Mouse (Mus musculus) adrenal gland, postnatal 36 days (tissue): ENCODE measurements around the gene Foxj1. TPM values are rescaled to one million over a fixed set of nuclear protein-coding genes. Genes with fewer than 3 reads are reported as not detected.
A peak's percentile ranks its signal among the peaks of the same experiment; 100 is the strongest.

Experiments used
- DNase-seq, 2 experiments: peaks; one replicate each; pipeline ENCODE4 v3.0.0; 2021; ENCODE audit warnings: mixed read lengths in 1 of 2
- total RNA-seq, 2 experiments: library from RNA; stranded (reverse); gene quantifications; 2 replicates each; pipeline ENCODE4 v1.2.3; 2021

Gene Foxj1
- total RNA-seq, 2 experiments from 2014 or later = 0.10 TPM; not detected in 1

DNA sequence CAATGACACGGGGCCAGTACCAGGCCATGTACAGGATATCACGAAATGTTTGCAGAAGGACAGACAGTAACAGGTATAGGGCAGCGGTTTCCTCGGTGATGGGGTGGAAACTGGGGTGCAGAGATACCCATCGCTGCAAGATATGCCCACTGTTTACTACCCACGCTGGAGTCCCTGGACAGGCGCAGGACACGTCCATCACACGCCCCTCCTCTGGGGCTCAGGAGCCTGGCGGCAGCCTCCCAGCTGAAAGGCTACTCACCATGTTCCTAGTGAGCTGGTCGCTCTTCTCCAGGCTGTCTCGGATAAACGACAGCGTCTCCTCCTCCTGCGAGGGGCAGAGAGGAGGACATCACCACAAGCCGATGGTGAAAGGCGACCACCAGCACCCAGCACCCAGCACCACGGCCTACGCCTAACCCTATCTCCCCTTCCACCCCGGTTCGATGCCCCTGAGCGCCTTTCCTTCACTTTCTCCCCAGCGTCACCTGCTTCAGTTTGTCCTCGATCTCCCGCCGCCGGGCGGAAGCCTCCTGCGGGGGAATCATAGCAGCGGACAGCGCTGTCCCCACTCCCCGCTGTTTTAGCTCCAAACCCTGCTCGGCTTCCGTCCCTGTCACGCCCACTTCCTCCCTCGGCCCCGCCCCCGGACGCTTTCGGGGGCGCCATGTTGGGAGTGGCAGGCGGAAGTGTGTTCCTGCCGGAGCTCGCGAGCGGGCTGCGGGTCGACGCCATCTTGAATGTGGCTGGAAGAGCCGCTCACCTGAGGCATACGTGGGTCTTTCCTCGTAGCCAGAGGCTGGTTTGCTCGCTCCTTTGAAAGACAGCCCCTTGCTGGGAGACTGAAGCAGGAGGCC, 28.8 kb downstream of the Foxj1 start:
- DNase-seq = peak; percentile 94 to 96

DNA sequence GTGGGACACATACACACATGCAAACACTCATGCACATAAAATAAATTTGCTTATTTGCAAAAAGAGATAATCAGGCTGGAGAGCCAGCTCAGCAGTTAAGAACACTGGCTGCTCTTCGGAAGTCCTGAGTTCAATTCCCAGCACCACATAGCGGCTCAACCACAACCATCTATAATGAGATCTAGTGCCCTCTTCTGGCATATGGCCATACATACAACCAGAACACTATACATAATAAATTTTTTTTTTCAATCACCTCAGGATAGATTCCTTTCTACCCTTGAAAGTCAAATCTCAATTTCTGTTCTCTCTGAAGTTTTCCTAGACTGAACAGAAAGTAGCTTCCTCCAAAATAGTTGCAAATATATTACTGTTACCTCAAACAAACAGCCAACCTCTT, 29.8 kb downstream of the Foxj1 start:
- DNase-seq = no peak

DNA sequence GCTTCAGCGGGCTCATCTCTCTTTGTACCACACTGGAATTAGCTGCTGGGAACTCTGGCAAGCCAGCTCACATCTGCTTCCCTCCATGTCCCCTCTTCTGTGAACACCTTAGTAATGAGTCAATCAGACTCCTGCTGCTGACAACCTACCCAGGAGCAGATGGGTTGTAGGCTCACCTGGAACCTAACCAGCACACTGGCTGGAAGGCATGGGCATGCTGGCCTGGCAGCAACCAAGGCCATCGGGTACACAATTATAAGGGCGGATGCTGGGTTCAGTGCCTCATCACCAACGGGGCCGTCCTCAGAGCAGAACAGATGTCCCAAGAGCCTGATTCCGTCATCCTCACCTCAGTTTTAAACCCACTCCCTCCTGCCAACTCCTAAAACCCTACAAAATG, 36.6 kb downstream of the Foxj1 start:
- DNase-seq = no peak

DNA sequence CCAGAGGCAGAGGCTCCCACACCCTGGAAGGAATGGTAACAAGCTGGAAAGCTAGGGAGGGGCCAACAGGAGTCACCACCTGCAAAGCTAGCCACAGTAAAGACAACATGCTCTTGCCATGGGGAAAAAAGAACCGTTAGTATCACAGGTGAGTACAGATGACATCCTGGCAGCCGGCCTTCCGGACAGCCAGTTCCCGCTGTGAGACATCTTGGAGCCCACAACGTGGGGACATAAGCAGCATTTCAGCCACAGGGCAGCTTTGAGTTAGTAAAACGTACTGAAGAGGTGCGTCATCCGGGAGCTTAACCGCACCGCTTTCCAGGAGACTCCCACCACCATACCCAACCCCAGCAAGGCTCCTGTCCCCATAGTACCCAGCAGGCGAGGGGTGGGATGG, 37.0 kb downstream of the Foxj1 start:
- DNase-seq = no peak

DNA sequence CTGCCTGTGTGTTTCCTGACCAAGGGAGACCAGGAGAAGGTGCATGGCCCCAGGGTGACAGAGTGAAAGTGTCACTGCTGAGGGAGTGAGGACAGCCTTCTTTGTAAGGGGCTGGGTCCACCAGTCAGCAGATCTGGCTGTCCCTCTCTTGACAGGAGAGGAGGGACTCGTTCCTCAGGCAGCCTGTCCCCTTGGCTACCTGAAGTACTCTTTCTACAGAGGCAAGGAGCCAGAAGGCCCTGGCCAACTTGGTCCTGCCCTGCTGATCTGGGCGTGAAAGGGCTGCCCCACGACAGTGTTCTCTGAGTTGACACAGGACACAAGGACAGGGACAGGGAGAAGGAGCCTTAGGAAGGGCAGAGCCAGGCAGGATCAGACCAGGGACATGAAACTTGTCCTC, 38.2 kb downstream of the Foxj1 start:
- DNase-seq = no peak

DNA sequence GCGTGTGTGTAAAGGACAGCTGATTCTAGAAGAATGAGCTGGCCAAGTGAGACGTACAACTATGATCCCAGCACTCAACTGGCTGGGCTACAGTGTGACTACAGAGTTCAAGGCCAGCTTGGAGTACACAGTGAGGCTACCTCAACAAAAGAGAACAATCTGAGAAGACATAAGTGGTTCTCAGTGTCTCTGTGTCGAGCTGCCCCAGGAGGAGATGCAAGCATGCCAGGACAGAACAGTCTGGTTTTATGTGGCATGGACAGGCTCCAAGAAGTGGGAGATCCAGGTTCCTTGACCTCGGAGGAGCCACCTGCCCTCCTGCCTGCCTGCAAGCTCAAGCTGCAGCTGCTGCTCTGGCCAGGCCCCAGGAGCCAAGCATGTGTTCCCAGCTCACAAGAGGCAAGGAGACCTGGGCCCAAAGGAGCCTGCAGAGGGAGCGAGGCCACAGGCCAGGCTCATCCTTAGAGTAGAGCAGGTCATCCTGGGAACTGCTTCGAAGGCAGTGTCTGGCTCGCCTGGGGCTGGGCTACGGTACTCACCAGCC, 38.9 kb downstream of the Foxj1 start:
- peak in 1 of 2 experiments; percentile 47 for DNase-seq

DNA sequence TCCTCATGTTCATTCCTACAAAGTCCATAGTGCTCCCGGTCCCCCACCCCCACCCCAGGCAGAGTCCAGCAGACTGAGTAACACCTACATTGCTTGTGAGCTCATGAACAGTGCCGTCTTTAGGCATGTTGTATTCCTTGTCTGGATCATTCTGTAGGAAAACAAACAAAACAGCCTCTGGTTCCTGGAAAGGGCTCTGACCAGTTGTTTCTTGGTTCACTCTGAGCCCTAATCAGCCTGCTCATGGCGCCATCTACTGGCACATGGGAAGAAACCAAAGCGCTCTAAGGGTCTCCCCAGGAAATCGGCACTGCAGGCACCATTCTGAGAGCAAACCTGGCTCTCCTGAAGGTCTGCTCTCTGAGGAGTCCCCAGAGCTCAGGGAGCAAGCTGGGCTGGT, 40.9 kb downstream of the Foxj1 start:
- peak; percentile 40 to 61 for DNase-seq

DNA sequence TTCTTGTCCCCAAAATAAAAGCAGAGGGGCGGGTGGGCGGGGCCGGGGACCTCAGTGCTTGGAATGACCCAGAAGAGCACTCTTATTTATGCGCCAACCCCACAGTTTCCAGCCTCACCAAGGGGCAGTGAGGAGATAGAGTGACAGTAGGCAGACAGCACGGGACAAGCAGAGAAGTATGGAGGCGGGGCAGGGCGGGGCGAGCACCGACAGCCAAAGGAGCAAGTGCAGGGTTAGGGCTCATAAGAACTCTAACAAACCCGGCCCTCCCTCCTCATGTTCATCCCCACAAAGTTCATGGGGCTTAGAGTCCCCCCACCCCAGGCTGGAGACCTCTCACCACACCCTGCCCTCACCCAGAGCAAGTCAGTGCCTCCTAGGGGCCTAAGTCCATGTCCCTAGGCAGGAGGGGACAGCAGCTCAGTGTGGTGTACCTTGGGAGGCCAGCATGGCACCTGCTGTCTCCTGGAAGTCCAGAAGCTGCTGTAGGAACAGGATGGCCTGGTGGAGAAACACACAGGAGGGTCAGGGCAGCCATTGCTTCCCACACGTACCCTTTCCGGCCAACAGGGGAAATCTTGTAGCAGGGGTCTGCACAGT, 41.6 kb downstream of the Foxj1 start:
- DNase-seq = no peak

DNA sequence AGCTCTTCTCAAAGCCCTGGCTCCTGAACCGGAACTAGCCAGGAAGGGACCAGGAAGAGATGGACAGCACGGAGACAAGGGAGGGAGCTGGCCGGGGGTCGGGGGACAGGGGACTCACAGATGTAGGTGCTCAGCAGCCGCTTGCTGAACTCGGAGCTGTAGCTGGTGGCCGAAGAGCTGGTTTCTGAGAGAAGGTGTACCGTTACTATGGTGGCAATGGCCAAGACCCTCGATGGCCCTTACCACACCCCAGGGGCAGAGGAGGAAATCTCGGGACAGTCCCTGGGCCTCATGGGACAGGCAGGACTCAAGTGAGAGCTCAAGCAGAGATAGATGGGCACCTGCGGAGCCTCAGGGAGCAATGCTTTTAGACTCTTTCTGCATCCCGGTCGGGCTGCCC, 42.8 kb downstream of the Foxj1 start:
- no peak for DNase-seq

DNA sequence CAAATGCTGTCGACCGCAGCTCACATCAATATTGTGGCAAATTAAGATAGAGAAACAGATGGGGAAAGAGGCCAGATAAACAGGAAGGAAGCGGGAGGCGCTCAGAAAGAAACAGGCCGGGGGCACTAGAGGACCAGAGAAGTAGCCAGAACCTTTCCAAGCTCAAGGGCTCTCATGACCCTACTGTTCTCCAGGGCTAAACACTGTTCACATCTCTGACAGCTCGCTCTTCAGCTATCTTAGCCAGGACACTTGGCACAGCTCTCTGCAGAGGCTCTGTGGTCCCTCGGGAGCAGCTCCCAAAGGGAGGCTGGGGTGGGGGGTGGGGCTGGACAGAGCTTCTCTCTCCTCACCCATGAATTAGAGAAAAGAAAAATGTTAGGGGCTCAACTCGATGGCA, 44.6 kb downstream of the Foxj1 start:
- DNase-seq = no peak

DNA sequence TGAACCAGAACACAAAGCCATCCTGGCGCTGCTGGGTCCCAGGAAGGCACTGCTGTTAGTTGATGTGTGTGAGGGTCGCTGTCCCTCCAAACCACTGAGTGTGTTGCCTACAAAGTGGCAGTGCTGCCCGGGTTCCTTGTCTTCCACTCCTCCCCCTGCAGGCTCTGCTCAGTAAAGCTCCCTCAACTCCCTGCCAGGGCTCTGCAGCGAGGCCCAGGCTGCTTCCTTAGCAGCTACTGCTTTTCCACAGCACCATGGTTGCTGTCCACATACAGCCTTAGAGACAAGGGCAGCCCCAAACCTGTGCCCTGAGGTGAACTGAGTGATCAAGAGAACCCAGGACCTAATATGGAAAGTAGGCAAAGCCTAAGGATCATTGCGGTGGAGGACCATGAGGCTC, 47.8 kb downstream of the Foxj1 start:
- DNase-seq = no peak

DNA sequence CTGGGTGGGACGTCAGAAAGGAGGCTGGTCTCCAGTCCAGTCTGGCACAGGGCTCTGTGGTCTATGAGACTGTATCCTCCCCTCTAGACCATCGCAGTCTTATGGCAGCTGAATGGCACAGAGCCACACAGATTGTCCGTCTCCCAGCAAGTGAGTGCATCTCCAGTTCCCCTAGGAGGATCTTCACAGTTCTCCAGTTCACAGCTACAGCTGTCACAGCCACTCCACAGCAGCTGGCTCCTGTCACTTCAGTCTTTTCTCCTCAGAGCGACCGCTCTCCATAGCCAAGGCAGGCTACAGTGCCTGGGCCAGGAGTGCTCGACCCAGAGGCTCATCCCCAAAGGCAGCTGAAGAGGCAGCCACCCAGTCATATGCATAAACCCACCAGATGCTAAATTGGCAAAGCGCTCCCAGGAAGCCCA, 49.4 kb downstream of the Foxj1 start:
- DNase-seq = no peak

DNA sequence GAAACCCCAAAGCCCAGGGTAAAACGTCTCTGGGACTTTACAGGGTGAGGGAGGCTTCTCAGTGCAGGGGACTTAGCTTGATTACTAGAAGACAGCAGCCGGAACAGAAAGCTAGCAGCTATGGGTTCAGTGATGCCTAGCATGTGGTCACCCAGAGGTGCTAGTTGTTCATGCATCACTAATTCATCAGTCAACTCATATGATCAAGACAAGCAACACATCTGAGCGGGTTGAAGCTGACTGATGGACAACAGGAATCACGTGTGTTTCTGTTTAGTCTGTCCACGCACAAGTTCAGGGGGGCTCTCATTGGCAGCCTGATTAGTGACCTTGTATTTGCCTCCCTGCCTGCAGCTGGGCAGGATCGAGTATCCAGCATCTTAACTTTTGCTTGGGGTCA, 51.2 kb downstream of the Foxj1 start:
- no peak for DNase-seq

DNA sequence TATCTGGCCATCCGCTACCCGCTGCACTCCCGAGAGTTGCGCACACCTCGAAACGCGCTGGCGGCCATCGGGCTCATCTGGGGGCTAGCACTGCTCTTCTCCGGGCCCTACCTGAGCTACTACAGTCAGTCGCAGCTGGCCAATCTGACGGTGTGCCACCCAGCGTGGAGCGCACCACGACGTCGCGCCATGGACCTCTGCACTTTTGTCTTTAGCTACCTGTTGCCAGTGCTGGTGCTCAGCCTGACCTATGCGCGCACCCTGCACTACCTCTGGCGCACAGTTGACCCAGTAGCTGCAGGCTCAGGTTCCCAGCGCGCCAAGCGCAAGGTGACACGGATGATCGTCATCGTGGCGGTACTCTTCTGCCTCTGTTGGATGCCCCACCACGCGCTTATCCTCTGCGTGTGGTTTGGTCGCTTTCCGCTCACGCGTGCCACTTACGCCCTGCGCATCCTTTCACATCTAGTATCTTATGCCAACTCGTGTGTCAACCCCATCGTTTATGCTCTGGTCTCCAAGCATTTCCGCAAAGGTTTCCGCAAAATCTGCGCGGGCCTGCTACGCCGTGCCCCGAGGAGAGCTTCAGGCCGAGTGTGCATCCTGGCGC, 52.2 kb downstream of the Foxj1 start:
- no peak for DNase-seq

DNA sequence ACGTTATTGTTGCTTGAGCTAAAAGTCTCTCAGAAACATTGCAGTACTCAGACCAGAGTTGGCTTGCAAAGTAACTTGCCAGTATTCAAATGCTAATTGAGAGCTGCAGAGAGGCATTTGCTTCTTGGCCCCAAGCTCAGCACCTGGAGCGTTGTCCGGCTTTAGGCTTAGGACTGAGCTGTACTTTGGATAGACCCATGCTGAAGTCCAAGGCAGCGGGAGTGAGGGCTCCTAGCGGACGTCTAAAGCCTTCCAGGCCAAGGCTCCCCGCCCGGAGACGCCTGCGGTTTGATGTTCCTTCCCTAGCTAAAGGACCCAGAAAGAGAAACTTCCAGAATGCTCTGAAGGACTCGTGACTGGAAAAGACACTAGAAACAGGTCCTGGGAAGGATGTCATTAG, 53.1 kb downstream of the Foxj1 start:
- no peak for DNase-seq

DNA sequence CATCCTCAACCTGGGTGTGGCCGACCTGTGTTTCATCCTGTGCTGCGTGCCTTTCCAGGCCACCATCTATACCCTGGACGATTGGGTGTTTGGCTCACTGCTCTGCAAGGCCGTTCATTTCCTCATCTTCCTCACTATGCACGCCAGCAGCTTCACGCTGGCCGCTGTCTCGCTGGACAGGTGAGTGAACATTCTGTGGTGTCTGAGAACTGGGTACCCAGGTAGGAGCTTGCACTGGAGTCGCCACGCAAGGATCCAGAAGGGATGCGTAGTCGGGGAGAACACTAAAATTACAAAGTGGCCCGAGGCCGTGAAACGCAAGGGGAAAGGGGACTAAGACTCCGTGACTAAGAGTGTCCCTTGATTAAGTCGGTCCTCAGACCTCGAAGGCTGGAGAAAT, 53.5 kb downstream of the Foxj1 start:
- DNase-seq = no peak

DNA sequence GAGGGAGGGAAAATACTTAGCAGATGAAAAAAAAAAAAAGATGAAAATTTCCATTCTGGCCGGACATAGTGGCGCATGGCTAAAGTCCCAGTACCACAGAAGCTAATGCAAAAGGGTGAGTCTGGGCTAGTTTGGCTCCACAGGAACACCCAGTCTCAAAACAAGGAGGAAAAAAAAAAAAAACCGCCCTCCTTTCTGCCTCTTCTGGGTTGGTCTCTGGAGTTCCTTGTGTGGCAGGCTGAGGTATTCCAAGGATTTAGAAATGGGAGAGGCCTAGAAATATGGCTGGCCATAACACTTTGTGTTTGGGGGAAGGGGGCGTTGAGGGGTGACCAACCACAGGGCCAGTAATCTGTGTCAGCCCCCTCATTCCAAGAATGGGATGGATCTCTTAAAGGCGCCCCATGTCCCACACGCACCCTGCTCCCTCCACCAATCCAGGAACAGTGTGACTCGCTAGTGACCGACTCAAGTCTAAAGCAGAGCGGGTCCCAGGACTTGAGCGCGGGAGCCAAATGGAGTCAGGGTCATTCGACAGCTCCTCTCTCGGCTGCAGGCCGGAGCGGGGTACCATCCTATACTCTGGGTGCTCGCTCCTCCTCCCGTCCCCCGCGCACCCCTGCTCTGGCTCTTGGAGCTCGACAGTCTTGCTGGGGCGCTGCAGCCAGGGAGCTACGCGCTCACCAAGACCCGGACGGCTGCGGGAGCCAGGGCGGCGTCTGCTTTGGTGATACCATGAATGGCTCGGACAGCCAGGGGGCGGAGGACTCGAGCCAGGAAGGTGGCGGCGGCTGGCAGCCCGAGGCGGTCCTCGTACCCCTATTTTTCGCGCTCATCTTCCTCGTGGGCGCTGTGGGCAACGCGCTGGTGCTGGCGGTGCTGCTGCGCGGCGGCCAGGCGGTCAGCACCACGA, 54.2 kb downstream of the Foxj1 start, which contains the start of gene Galr2:
Galr2 (plus strand) TSS at position 189 of the 913 bp plus-strand sequence.
- peak; percentile 8 to 32 for DNase-seq
